Mouse (Mus musculus) layer of hippocampus, adult 8-10 months (tissue): ENCODE measurements around the gene Cog5. TPM values are rescaled to one million over a fixed set of nuclear protein-coding genes. Genes with fewer than 3 reads are reported as not detected.
A peak's percentile ranks its signal among the peaks of the same experiment; 100 is the strongest.

ENCODE experiments used
- DNase-seq, 2 experiments: peaks; one replicate each; pipeline ENCODE4 v3.0.0; 2022; ENCODE audit warnings: low spot score in 2 of 2
- total RNA-seq, 4 experiments: library from RNA; stranded (reverse); gene quantifications; 2 replicates each; pipeline ENCODE4 v1.2.4; 2022

The Cog5 gene
- total RNA-seq, 4 experiments from 2014 or later: 57.4 to 68.6 (median 67.5) TPM

DNA sequence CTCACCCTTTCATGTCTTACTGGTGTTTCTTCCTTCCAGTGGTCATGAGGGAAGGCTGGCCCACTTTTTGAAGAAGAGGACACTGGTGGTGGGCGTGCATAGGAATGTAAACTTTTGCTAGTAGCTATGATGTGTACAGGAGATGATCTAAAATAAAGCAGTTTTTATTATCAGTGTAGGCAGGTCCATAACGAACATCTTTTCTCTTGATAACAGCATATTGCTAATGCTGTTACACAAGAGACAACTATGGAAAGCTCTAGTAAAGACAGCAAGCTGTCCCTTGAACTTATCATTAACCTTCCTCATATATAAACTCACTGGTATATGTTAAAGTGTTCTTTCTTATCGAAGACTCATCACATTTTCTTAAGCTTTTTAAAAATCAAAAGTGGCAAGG is 282.9 kb downstream of the Cog5 start:
- no peak for DNase-seq

DNA sequence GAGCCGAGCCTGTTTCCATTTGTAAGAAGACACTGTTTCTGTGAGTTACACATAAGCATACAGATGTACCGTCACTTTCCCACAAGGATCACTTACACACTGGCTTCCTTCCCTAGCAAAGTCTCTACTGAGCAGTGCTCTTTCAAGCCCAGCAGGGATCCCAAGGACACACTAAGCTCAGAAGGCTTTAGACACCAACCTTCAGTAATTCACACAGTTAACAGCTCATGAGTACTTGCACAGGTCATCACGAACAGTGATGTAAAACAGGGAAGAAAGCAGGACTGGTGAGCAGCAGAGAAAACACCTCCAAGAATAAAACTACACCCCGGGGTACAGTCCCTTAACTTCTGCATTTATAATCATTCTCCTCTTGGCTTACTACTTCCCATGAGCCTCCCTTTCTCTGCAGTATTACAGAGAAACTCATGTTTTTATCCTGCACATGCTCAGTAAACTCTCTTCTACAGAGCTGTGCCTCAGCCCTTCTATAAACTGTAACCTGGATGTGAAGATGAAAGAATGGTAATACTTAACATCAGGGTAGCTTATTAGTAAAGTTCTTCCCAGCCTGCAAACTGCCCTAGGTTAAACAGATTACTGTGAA is 283.8 kb downstream of the Cog5 start:
- no peak for DNase-seq

DNA sequence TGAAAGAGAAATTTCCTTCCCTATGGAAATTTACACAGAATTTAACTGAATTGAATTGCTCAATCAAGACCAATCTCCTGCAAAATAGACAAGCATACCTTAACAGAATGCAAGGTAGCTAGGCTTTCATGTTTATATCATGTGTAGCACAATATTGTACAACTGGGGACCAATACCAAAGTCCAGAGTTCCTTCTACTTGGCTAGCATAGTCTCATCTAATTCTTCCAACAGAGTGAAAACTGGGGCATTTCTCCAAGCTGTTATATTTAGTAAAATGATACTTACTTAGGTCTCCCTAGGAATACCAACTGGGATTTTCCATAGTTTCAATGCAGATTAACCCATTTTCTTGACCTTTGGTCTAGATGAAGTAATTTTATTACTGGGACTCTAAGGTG is 284.4 kb downstream of the Cog5 start:
- DNase-seq: no peak

DNA sequence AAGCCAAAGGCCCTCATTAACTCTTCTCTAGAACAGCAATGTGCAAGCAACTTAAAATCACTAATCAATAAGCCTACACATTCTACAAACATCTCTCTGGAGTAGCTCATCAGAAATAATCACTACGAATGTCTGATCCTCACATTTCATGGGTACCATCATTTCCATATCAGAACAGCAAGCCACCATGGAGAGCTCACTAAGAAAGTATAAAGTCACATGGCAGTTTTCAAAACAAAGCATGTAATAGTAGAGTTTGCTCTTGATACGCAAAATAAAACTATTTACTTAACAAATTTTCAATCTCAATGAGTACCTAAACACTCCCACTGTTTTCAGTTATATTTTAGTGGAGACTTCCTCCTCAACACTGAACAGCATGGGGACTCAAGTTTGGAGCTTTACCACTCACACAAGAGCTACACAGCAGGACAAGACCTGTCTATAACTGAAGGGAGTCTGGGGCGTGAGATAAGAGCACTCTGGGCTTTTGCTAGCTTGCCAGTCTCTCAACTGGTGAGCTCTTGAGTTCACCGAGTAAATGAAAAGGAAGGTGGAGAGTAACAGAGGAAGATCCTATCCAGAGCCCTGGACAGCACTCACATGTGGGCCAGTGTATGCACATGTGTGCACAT is 288.5 kb downstream of the Cog5 start:
- no peak for DNase-seq

DNA sequence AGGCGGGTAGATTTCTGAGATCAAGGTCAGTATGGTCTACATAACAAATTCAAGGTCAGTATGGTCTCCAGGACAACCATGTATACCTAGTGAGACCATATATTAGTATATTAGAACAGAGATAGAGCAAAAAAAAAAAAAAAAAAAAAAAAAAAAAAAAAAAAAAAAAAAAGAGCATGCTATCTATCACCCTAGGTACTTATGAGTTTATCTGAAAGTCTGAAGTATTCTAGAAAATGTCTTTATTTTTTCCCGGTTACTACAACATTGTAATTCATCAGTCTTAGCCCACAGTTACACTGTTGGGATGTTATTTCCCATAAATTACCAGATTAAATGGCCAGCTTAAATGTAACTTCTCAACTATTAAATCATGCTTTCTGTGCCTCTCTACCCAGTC is 289.7 kb downstream of the Cog5 start:
- no peak for DNase-seq

DNA sequence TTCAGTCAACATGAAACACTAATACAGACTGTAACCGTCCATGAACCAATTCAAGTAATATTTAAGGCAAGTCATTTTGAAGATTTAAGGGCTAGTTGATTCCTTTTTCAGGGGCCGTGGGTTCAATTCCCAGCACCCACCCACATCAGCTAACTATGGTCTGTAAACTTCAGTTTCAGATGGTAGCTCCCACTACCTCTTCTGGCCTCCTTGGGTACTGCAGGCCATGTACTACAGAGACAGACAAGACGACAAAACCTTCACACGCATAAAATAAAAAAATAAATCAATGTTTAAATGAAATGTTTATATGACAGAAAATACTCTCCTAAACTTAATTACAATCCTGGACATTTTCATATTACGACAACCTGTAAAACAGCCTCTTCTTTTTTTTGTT is 292.8 kb downstream of the Cog5 start:
- no peak for DNase-seq

DNA sequence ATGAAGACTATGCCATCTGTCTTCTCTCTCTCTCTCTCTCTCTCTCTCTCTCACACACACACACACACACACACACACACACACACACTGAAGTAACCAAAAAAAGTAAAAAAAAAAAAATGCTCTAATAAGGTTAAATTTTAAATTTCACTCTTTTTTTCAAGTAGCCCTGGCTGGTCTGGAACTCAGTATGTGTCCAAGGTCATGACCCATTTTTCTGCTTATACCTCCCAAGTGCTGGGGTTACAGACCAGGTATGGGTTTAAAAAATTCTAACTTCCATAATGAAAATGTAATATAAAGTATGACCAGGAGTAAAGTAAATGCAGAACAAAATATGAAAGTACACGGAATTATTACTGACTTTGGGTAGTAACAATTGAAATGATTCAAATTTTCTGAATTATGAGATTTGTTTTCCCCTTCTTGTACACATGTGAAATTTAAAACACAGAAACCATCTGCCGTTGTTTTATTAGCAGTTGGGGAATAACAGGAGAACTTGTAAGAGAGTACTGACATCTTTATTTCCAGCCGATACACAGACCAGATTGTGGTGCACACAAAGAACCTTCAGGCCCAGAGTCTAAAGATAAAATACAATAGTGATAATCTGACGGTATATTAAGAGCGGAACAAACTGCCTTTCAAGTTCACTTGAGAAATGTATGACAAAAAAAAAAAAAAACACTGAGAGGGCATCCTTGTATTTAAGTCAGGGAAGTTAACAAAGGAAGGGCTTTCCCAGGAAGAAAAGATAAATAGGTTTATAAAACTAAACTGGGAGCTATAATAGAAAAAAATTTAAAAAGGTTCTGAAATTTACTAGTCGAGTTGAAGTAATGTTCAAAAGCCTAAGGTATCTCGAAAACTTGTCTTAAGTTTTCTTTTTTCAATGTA is 293.7 kb downstream of the Cog5 start:
- DNase-seq: no peak

DNA sequence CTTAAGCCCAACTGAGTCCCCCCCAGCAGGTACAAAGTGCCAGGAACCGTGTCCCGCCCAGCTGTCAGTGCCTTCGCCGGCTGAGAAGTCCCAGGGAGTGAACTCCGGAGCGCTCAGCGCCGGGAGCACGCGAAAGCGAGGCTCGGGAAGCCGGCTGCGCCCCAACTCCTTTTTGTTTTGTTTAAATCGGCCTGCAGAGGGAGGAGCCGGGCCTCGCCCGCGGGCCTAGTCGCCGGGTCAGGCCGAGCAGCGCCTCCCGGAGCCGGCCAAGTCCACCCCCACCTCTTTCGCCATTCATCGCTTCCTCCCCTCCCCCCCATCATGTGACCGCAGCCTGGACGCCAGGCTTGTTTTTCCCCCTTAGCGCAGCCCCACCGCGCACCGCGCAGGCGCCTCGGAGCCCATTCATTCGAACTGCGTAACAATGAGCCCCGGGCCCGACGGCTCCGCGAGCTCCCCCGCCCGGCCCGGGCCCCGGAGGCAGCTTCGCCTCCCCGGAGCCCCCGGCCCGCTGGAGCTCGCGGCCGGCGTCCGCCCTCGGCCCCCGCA is 294.6 kb downstream of the Cog5 start:
- peak; percentile 87 to 88 for DNase-seq

DNA sequence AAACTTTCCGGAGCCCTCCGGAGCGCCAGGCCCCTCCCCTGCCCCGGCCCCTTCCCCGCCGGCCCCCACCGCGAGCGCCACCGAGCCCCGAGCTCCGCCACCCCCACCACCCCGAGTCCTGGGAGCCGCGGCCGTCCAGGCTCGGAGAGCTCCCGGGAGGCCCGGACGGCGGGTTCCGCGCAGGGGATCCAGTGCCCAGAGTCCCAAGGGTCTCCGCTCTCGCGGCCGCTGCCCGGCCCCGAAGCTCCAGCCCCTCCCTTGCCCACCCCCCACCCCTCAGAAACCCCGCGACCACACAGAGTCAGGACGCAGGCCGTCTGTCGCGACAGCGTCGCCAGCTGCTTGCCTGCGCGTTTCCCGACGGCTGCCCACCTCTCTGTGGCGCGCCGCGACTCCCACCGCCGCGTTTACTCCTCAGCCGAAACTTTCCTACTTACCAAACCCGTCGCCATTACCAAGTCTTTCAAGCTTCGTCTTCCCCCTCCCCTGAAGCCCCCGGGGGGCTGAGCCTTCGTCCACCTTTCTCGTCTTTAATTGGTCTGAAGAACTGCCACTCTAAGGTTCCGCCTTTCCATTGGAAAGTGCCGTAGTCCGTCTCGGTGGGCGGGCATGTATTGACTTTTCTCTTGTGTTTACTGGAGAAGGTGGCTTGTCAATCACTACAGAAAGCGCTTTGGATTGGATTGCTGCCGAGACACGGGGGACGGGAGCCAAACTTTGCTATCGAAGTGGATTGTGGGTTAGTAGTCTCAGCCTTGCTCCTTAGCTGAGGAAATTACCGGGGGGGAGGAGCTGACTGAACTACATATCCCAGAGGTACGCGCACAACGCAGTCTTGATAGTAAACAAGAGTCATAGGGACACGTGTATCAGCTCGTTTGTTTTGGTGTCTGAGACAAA is 295.3 kb downstream of the Cog5 start, which contains the start of gene Hbp1:
TSS of gene Hbp1 (minus strand) at position 777 of the 900 bp plus-strand sequence.
- peak; percentile 100 for DNase-seq

DNA sequence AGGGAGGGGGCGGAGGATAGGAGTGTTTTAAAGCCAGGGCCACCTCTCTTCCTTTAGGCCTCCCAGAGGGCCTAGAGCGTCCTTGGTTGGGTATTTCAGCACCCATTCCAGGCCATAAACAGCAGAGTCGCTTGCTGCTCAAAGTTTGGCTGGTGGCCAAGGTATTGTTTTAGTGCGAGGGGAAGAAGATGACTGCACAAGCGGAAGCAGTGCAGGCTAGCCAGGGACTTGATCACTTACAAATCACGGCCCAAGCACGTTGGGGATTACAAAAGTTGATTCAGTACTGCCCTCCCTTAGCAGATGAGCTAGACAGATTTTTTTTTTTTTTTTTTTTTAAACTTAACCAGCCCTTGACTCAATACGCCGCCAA is 296.0 kb downstream of the Cog5 start:
- DNase-seq: no peak

DNA sequence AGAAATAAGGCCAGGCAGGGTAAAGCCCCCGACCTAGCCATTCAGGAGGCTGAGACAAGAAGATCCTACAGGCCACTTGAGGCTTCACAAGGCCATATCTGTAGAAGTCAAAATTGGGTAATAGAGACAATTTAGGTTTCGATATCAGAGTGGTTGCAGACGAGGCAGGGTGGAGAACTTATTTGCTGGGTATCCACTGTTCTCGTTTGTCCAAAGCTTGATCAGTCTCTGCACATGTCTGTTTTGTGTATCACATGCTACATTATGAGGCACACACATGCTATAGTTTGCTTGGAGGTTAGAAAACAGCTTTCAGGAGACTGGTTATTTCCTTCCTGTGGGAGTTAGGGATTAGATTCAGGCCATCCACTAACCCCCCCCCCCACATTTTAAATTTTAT is 301.2 kb downstream of the Cog5 start:
- no peak for DNase-seq

DNA sequence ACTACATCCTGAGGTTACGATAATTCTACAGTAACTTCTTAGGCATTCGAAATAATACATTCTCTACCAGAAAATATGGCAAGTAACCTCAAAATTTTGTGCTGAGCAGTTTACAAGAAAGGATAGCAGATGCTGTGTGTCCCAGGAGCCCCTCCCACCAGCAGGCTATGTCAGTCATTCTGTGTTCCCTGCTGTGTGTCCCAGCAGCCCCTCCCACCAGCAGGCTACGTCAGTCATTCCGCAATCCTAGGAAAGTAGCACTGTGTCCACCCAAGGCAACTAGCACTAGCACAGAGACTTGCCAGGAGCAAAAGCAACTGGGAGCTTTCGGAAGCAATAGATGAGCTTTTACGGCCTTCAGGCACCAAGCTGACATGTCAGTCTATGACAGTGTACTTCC is 309.4 kb downstream of the Cog5 start:
- DNase-seq: peak in 1 of 2 experiments; percentile 44

DNA sequence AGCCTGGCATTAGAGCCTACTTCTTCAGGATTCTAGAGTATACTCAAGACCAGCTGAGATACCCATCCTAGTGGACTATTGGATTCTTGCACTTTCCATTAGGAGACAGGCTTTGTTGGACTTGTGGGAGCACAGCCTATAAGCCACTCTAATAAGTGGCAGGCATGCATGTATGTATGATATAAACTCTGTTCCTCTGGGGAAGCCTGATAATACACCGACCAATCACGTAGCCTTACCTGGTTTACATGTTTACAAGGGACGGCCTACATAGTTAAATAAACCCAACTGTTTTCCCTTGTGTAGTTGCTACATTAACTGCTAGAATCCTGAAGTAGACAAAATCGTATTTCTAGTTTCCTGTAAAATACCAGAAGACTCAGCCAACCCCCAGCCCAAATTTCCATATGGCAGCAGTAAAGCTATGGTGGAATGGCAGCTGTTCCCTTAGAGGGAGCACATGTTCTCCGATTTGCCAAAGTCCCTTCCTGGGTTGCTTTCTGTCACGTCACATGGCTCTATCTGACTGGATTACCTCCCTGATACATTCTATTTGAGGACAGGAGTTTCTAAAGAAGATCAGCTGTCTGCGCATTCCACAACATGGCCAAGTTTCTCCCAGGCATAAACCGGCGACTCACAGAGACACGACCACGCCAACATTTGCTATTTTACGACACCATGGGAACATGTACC is 311.0 kb downstream of the Cog5 start:
- DNase-seq: peak; percentile 51 to 64

DNA sequence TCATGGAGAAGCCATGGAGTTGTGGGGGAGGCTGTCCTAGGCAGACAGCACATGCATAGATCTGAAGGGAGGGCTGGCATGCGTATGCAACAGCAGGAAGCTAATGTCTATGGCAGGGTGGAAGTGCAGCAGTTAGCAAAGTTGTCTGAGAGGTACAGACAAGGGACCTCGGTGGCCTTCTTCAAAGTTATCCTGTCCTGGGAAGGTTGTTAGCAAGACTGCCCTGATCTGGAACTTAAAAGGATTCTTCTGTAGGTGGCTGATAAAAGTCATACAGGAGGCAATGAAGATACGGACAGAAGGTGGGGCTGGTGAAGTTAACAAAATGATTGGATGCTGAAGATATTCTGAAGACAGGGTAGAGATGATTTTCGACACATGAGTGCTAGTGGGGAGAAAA is 311.7 kb downstream of the Cog5 start:
- DNase-seq: no peak

DNA sequence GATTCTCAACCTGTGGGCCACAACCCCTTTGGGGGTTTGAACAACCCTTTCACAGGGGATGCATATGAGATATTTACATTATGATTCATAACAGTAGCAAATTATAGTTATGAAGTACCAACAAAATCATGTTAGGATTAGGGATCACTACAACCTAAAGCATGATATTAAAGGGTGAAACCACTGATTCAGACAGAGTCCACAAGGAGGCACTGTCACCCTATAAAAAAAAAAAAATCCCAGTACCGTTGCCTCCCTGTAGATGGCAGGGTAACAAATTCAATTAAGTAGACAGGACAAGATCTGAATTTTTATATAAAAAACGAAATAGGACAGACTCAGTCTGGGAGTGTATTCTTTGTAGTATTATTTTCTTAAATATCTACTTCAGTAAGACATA is 312.9 kb downstream of the Cog5 start:
- DNase-seq: peak in 1 of 2 experiments; percentile 47

DNA sequence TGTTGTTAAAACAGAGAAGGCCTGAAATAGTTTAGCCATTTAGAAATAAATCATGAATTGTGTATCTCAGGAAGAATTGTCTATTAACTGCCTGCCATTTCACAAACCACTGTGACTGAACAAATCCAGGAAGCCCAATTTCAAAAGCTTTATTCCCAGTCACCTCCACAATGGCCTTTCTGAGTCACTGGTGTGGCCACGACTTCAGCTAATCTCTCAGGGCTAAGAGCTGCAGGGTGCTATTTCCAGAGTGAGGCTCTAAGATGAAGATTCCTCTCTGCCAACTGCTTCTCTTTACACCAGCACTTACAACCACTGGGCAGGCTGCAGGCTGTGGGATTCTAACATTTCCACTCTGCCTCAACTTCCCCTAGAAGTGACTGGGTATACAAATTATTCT is 314.4 kb downstream of the Cog5 start:
- no peak for DNase-seq

DNA sequence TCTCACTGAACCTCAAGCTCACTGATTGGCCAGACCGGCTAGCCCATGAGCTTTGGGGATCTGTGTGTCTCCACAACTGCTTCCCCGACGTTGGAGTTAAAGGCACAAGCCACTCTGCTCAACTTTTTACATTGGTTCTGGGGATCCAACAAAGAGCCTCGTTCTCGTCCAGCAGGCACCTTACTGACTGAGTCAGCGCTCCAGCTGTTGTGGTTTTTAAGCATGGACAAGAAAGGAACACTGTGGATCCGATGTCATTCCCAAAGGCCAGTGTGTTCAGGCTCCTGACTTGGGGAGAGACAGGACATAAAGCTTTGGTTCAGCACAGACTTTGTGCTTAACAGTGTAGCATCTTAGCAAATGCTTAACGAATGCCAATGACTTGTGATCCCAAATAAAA is 316.9 kb downstream of the Cog5 start:
- DNase-seq: no peak

DNA sequence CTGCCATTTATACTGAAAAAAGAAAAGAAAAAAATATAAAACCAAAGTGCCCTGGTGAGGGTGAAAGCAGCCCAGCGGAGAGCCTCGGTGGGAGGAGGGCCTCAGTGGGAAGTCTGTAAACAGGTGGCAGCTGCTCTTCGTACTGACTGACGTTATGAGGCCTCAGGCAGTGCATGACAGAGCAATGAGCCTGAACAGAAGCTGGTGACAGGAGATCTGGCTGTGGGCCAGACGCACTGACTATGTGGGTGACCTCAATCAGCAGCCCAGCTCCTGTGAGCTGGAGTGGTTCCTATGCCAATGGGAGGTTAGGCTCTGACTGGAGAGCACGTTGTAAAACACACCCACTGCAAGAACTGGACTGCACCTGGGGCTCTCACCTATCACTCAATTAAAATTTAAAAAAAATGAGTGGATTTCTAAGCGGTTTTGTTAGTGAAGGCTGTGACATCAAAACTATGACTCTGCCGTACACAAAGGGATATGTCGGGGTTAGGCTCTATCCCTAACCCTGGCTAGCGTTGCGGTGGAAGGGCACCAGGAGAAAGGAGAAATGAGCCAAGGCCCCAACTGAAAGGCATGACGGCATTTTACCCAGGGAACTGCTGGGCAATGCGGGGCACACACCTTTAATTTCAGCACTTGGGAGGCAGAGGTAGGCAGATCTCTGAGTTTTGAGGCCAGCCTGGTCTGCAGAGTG is 319.0 kb downstream of the Cog5 start:
- DNase-seq: peak in 1 of 2 experiments; percentile 66

DNA sequence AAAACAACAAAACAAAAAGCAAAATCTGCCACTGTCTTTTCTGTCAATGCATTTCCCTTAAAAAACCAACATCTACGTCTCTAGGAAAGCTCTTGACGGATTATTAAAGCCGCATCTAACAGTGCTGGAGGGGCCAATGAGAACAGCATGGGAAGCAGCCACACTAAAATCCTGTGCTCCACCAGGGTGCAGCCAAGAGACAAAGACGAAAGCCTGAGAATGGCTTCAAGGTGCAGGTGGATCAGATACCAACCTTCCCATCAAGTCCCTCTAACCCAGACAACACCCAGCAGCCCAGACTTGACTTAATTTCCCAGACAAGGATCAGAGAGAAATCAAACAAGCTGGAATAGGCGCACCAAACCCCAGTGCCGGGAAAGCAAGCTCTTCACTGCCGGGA is 321.9 kb downstream of the Cog5 start:
- DNase-seq: no peak
